Mouse (Mus musculus) liver, embryonic 12.5 days (tissue): ENCODE results near the gene 5730409E04Rik. TPM values are rescaled to one million over a fixed set of nuclear protein-coding genes. Genes with fewer than 3 reads are reported as not detected.

Experiments
- ATAC-seq: fragments of 200-750 bp; cut with Nextera tagmentation; 2 replicates; pipeline ENCODE4 v1.8.0; 2017; ENCODE audit warnings: moderate number of reproducible peaks, mild to moderate bottlenecking, moderate library complexity
- H3K27ac ChIP-seq: fragments of 300-500 bp; sonication (generic); 2 replicates; pipeline ENCODE4 v1.5.1; 2016; ENCODE audit warnings: mild to moderate bottlenecking
- H3K27me3 ChIP-seq: fragments of 300-500 bp; sonication (generic); replicated peaks from 2 replicates; pipeline ENCODE4 v1.6.1; 2016; ENCODE audit warnings: mild to moderate bottlenecking, moderate library complexity
- H3K36me3 ChIP-seq: fragments of 300-500 bp; sonication (generic); 2 replicates; pipeline ENCODE4 v1.6.1; 2016; ENCODE audit warnings: mild to moderate bottlenecking, moderate library complexity
- H3K4me1 ChIP-seq: fragments of 300-500 bp; sonication (generic); 2 replicates; pipeline ENCODE4 v1.6.1; 2016
- H3K4me2 ChIP-seq: fragments of 300-500 bp; sonication (generic); 2 replicates; pipeline ENCODE4 v1.6.1; 2016; ENCODE audit warnings: mild to moderate bottlenecking, moderate library complexity
- H3K4me3 ChIP-seq: fragments of 300-500 bp; sonication (generic); 2 replicates; pipeline ENCODE4 v1.5.1; 2016; ENCODE audit warnings: mild to moderate bottlenecking, moderate library complexity
- H3K9ac ChIP-seq: fragments of 300-500 bp; sonication (generic); 2 replicates; pipeline ENCODE4 v1.6.1; 2016; ENCODE audit warnings: mild to moderate bottlenecking, moderate library complexity
- H3K9me3 ChIP-seq: fragments of 300-500 bp; sonication (generic); replicated peaks from 2 replicates; pipeline ENCODE4 v1.6.1; 2016; ENCODE audit warnings: mild to moderate bottlenecking, moderate library complexity
- WGBS: fragments of 180-500 bp; shearing (Covaris S2); methylation state at CpG from one replicate; pipeline ENCODE4 v1.1.7; 2016; ENCODE audit not compliant: insufficient replicate concordance; 5-methylcytosine and 5-hydroxymethylcytosine counted together
- polyA plus RNA-seq: library from polyadenylated mRNA; unstranded; fragments of >200 nt; fragmentation: Nextera tagmentation; extraction: Ambion mirVana; gene quantifications from 2 replicates; pipeline ENCODE4 v1.2.1, GENCODE M21; 2016

Gene 5730409E04Rik
- polyA plus RNA-seq, 1 experiment from 2014 or later, result 0.26 TPM

DNA sequence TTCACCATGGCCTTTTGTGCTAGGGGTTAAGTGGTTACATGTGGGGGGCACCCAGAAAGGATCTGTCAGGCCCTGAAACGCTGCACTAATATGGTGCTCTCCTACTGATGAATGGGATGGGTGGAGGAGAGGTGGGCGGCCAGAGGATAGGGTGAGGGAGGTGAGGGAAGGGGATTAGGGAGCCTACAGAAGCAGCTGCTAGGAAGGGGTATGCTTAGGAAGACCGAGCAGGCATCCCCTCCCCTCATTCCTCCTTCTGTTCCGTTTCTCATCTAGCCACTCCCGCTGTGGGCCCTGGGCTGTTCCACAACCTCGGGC is 7.2 kb upstream of the 5730409E04Rik start:
- 17% methylated on average over 6 of the region's 6 CpGs for WGBS
- no peak overlapping the region for H3K4me3 ChIP-seq
- H3K9me3 ChIP-seq, result no peaks in the 10 kb centered on the region
- ATAC-seq, result no peak
- H3K36me3 ChIP-seq, result no peaks in the 10 kb centered on the region
- H3K4me2 ChIP-seq, result 0 out of 2 replicates have a peak overlapping the region, but pooled peaks have one; percentile 12
- H3K27ac ChIP-seq, result no peak overlapping the region
- peaks cover 7% of the 10 kb centered on the region; the same call in 1 of the 2 replicates for H3K27me3 ChIP-seq
- H3K9ac ChIP-seq, result no peak overlapping the region
- no peaks in the 10 kb centered on the region for H3K4me1 ChIP-seq

DNA sequence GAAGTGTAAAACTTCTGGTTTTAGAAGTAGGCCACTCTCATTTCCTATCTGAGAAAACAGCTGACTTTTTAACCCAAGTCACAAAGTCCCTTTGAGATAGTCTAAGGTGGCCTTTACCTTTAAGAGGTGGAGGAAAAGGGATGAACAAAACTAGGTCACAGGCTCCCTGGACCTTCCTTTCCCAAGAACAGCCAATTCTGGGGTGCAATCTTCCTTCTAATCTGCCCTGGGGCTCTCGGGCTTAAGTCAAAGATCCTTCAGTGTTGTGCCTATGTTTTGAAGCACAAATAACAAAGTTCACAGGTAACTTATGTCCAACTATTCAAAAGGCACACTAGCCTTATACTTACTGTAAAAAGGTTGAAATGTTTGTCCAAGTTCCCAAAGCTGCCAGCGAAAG is 5.5 kb upstream of the 5730409E04Rik start:
- ATAC-seq, result no peak
- Histone ChIP-seq H3K27ac (no peak overlapping the region), H3K36me3 (no peaks in the 10 kb centered on the region), H3K4me3 (no peak overlapping the region), H3K4me2 (no peak overlapping the region), H3K27me3 (peaks cover 12% of the 10 kb centered on the region; the same call in 1 of the 2 replicates), H3K9ac (no peak overlapping the region), H3K4me1 (no peaks in the 10 kb centered on the region), H3K9me3 (no peaks in the 10 kb centered on the region)
- WGBS, result 73% methylated on average over 2 of the region's 2 CpGs

DNA sequence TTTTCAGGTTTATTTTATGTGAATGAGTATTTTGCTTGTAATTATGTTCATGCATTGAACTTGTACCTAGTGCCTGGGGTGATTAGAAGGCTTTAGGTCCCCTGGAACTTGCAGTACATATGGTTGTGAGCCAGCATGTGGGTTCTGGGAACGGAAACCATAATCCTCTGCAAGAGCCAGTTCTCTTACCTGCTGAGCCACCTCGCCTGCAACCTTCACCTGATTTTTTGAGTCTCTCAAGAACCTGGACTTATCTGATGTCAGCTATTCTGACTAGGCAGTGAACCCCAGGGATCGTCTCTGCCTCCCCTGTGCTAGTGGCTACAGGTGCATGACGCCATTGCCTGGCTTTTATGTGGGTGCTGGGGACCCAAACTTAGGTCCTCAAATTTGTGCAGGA is 3.9 kb upstream of the 5730409E04Rik start:
- H3K9ac ChIP-seq, result no peak overlapping the region
- H3K9me3 ChIP-seq, result no peaks in the 10 kb centered on the region
- H3K4me1 ChIP-seq, result peaks cover 4% of the 10 kb centered on the region; the same call in 1 of the 2 replicates
- H3K27ac ChIP-seq, result no peak overlapping the region
- ATAC-seq, result no peak
- H3K27me3 ChIP-seq, result peaks cover 25% of the 10 kb centered on the region
- no peaks in the 10 kb centered on the region for H3K36me3 ChIP-seq
- H3K4me3 ChIP-seq, result no peak overlapping the region
- WGBS, result 65% methylated on average over 4 of the region's 4 CpGs
- H3K4me2 ChIP-seq, result no peak overlapping the region

DNA sequence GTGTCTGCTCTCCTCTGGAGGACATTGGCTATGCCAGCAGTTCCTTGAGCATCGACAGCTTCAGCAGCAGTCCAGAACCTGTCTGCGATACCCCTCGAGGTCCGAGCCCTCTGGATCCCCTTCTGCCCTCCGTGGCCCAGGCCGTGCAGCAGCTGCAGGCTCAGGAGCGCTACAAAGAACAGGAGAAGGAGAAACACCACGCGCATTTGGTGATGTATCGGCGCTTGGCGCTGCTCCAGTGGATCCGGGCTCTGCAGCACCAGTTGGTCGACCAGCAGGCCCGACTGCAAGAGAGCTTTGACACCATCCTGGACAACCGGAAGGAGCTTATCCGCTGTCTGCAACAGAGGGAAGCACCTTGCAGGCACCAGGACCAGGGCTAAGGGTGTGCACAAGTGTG is 2.4 kb downstream of the 5730409E04Rik start:
- Histone ChIP-seq H3K4me2 (no peak overlapping the region), H3K36me3 (no peaks in the 10 kb centered on the region), H3K4me3 (no peak overlapping the region), H3K9me3 (no peaks in the 10 kb centered on the region), H3K9ac (no peak overlapping the region), H3K27me3 (peaks cover 28% of the 10 kb centered on the region), H3K4me1 (peaks cover 4% of the 10 kb centered on the region; the same call in 1 of the 2 replicates), H3K27ac (no peak overlapping the region)
- whole genome bisulfite sequencing, result 77% methylated on average over 17 of the region's 17 CpGs
- no peak; the same call in 1 of the 2 replicates for ATAC-seq

DNA sequence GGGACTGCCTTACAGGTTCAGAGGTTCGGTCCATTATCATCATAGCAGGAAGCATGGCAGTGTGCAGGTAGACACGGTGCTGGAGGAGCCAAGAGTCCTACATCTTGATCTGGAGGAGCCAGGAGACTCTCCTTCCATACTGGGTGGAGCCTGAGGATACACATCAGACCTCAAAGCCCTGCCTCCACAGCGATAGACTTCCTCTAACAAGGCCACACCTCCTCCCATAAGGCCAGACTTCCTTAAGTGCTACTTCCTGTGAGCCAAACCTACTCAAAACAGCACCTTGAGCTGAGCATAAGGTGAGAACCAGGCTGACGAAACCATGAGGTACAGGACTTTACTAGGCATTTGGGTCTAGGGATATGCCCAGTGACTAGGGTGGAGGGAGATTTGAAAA is 6.7 kb downstream of the 5730409E04Rik start:
- no peak overlapping the region for H3K4me3 ChIP-seq
- no peak overlapping the region for H3K27ac ChIP-seq
- H3K27me3 ChIP-seq, result peaks cover 41% of the 10 kb centered on the region
- H3K4me2 ChIP-seq, result no peak overlapping the region
- 57% methylated on average over 4 of the region's 4 CpGs for WGBS
- no peaks in the 10 kb centered on the region for H3K4me1 ChIP-seq
- H3K9me3 ChIP-seq, result no peaks in the 10 kb centered on the region
- no peak for ATAC-seq
- no peaks in the 10 kb centered on the region for H3K36me3 ChIP-seq
- no peak overlapping the region for H3K9ac ChIP-seq

DNA sequence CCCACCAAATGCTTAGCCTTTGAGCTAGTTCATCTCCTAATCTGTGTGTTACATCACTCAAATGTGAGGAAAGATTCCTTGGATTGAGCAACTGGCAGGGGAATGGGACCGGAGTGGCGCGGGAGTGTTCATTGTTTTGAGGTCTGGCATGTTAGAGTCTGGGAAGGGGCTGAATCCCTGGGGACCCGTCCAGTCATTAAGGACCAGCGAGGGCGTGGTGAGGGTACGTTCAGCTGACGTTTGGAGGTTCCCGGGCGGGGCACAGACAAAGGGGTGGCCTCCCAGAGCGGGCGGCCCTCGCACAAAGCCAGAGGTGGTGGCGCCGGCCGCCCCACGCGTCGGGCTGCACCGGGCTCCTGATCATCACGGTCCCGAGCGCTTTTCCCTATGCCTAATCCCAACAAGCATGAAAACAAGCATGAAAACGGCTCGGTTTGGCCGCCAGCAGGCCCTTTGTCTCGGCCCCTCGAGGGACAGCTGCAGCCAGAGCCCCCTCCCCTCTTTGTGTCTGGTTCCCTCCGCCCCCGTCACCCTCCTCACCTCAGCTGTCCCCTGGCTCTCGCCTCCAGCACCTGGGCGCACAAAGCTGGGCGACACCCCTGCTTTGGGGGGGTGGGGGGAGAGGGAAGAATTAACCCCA is 10.2 kb downstream of the 5730409E04Rik start:
- Histone ChIP-seq H3K9ac (no peak overlapping the region), H3K27me3 (peaks cover 47% of the 10 kb centered on the region), H3K4me3 (peak overlapping the region; percentile 9; the same call in 1 of the 2 replicates), H3K9me3 (no peaks in the 10 kb centered on the region), H3K4me1 (no peaks in the 10 kb centered on the region), H3K36me3 (no peaks in the 10 kb centered on the region), H3K4me2 (peak overlapping the region; percentile 41), H3K27ac (no peak overlapping the region)
- no peak for ATAC-seq
- WGBS, result 11% methylated on average over 33 of the region's 33 CpGs

DNA sequence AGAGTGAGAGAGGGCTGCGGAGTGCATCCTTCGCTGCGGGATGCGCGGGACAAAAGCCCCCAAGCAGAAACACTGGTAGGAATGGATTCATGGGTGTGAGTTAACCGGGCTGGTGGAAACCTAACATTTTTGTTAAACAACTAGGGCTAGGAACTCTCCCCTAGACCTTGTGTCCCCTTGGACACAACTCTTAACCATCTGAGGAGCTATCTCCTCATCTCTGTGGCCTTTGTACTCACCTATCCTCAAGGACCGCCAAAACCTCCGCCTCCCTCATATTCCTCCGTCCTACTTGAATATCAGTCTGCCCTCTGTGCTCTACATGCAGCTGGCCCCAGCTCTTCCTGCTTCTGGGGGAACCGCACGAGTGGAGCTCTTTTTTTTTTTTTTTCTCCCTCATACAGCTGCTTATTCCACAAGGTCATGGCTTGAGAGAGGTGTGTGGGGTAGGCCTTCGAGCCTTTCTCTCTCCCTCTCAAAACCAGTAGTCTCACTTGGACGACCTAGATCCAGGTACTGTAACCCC is 10.8 kb downstream of the 5730409E04Rik start:
- Histone ChIP-seq H3K27ac (no peak overlapping the region), H3K4me2 (peak overlapping the region; percentile 41), H3K4me1 (no peaks in the 10 kb centered on the region), H3K9ac (no peak overlapping the region), H3K27me3 (peaks cover 47% of the 10 kb centered on the region), H3K4me3 (peak overlapping the region; percentile 9; the same call in 1 of the 2 replicates), H3K9me3 (no peaks in the 10 kb centered on the region), H3K36me3 (no peaks in the 10 kb centered on the region)
- no peak for ATAC-seq
- 25% methylated on average over 13 of the region's 13 CpGs for WGBS

DNA sequence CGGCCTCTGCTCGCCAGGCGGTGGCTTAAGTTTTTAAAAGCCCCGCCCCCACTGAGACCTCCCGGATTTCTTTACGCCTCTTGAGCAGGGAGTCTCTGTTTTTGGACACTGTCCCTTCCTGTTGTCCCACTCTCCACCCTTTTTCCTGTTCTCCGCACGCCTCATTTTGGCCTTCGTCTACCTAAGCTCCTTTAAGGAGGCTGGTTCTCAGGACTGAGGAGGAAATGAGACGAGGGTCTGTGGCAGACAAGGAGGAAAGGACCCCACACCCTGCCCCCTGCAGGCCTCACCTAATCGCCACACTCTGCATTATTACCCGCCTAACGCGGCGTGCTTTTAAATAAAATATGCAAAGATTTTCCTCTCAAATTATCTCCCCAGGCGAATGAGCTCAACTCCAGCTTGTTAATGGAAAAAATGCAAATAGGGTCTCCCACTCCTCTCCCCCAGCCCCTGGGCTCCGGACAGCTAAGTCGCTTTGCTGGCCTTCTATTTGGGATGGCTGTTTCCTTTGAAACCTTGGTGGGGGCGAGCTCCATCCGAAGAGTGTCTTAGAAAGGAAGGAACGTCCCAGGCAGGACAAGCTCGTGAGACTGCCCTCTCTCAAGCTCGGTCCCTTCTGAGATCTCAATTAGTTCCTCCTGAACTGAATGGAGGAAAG is 17.5 kb downstream of the 5730409E04Rik start:
- Histone ChIP-seq H3K4me1 (peaks cover 8% of the 10 kb centered on the region; the same call in 1 of the 2 replicates), H3K27ac (no peak overlapping the region), H3K36me3 (no peaks in the 10 kb centered on the region), H3K27me3 (peaks cover 24% of the 10 kb centered on the region), H3K4me2 (peak overlapping the region; percentile 49), H3K4me3 (0 out of 2 replicates have a peak overlapping the region, but pooled peaks have one; percentile 5), H3K9me3 (no peaks in the 10 kb centered on the region), H3K9ac (peak overlapping the region; percentile 6; the same call in 1 of the 2 replicates)
- ATAC-seq, result no peak
- WGBS, result 6% methylated on average over 23 of the region's 23 CpGs

DNA sequence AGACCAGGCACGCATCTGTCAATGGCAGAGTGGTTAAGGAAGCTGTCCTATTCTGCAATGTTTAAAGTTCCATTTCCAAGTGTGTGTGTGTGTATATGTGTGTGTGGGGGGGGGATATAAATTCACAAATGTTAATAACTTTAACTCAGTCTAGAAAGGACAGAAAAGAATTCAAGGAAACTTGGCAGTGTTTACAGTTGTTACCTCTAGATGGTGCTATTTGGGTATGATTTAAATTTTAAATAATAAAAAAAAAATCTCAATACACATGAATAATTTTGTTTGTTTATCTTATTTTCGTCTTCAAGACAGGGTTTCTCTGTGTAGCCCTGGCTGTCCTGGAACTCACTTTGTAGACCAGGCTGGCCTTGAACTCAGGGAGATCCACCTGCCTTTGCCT is 22.3 kb downstream of the 5730409E04Rik start:
- peaks cover 5% of the 10 kb centered on the region; the same call in 1 of the 2 replicates for H3K4me1 ChIP-seq
- 36% methylated on average over 2 of the region's 2 CpGs for WGBS
- no peak overlapping the region for H3K4me2 ChIP-seq
- no peak overlapping the region for H3K4me3 ChIP-seq
- no peak for ATAC-seq
- H3K27ac ChIP-seq, result no peak overlapping the region
- no peak overlapping the region for H3K9ac ChIP-seq
- no peaks in the 10 kb centered on the region for H3K9me3 ChIP-seq
- no peaks in the 10 kb centered on the region for H3K36me3 ChIP-seq
- H3K27me3 ChIP-seq, result peaks cover 32% of the 10 kb centered on the region

DNA sequence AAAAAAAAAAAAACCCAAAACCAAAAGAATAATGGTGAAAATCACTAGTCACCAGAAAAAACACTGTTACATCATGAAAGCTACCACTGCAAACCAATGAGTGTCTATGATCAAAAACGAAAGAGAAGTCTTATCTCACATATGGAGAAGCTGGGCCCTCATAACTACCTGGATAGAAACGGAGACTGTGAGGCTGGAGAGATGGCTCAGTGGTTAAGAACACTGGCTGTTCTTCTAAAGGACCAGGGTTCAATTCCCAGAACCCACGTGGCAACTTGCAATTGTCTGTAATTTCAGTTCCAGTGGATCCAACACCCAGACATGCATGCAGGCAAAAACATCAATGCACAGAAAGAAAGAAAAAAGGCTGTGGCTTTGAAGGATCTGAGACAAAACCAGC is 23.1 kb downstream of the 5730409E04Rik start:
- no peak for ATAC-seq
- H3K4me3 ChIP-seq, result no peak overlapping the region
- no peaks in the 10 kb centered on the region for H3K36me3 ChIP-seq
- no peaks in the 10 kb centered on the region for H3K4me1 ChIP-seq
- H3K9me3 ChIP-seq, result no peaks in the 10 kb centered on the region
- peaks cover 28% of the 10 kb centered on the region for H3K27me3 ChIP-seq
- H3K9ac ChIP-seq, result no peak overlapping the region
- H3K27ac ChIP-seq, result no peak overlapping the region
- H3K4me2 ChIP-seq, result no peak overlapping the region
- 48% methylated on average over 3 of the region's 3 CpGs for WGBS

DNA sequence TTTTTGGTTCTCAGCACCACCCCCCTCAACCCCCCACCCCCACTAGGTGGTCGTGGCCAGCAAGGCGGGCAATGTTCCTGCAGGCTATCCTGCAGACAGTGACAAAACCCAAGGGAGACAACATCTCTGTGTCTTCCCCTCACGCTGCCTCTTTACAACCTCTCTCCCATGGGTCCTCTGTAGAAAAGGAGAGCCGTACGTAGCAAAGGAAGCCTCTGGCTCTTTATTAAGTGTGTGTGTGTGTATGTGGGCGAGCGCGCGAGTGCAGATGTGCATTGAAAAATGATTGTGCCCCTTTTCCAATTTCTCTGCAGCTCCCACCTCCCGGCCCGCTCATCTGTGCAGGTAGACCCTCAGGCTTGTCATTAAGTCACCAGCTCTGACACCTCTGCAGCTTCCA is 26.7 kb downstream of the 5730409E04Rik start:
- ATAC-seq, result no peak
- WGBS, result 26% methylated on average over 11 of the region's 11 CpGs
- Histone ChIP-seq H3K27me3 (peaks cover 33% of the 10 kb centered on the region), H3K4me1 (no peaks in the 10 kb centered on the region), H3K9me3 (no peaks in the 10 kb centered on the region), H3K9ac (no peak overlapping the region), H3K4me3 (no peak overlapping the region), H3K36me3 (no peaks in the 10 kb centered on the region), H3K27ac (no peak overlapping the region), H3K4me2 (no peak overlapping the region)

DNA sequence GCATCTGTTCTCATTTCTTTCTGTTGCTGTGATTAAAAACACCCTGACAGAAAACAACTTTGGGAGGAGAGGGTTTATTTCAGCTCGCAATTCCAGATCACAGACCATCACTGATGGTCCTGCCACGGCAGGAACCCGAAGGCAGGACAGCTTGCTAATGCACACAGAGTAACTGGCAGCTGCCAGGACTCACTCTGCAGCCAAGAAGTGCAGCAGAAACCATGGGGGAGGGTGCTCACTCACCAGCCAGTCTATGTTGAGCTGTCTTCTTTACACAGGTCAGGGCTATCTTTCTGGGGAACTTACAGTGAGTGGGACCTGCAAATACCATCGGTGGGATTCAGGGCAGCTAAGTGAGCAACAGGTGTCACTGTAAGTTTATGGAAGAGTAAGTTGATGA is 27.8 kb downstream of the 5730409E04Rik start:
- Histone ChIP-seq H3K27me3 (peaks cover 39% of the 10 kb centered on the region), H3K4me2 (no peak overlapping the region), H3K4me3 (no peak overlapping the region), H3K4me1 (no peaks in the 10 kb centered on the region), H3K9me3 (no peaks in the 10 kb centered on the region), H3K36me3 (no peaks in the 10 kb centered on the region), H3K9ac (no peak overlapping the region), H3K27ac (no peak overlapping the region)
- ATAC-seq, result no peak
- 57% methylated on average over 4 of the region's 4 CpGs for WGBS
